Mouse (Mus musculus): ENCODE results near the gene C1galt1.
A peak's percentile ranks its signal among the peaks of the same experiment; 100 is the strongest.

Gene C1galt1

DNA sequence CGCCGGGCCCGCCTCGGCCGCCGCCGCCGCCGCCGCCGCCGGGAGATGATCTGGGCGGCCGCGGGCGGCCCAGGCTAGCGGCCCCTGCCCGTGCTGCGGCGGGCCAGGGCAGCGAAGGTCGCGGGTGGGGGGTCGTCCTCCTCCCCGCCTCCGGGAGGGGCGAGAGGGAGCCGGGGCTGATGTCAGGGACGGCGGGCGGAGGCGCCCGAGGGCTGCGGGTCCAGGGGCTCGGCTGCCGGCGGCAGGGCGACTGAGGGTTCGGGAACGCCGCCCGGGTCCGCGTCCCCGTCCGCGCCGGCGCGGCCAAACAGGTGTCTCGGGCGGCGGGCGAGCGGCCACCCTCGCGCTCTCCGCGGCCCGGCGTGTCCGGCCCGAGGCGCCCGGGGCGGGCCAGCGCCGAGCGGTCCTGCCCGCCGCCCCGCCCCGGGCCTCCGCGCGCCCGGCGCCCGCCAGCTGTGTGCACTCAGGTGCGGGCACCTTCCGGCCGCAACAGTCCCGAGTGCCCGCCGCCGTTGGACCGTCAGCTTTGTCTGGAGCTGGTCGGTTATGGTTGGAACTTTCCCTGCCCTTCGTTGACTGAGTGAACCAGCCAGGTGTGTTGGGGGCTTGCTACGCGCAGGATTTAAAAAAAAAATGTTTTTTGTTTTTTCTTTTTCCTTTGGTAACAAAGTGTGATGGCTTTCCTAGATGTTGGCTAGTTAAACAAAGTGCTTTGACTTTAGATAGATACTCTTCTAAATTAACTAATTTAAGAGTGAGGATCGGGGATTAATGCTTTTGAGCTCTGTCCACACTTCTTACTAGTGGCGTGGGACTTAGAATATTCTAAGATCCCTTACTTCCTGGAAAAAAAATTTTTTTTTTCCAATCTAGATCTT, at the start of gene C1galt1:
Gene C1galt1, plus strand, starts transcription at position 41 of the 878 bp plus-strand sequence.
- peak; percentile 36 for DNase-seq (ENCODE audit: low spot score)

DNA sequence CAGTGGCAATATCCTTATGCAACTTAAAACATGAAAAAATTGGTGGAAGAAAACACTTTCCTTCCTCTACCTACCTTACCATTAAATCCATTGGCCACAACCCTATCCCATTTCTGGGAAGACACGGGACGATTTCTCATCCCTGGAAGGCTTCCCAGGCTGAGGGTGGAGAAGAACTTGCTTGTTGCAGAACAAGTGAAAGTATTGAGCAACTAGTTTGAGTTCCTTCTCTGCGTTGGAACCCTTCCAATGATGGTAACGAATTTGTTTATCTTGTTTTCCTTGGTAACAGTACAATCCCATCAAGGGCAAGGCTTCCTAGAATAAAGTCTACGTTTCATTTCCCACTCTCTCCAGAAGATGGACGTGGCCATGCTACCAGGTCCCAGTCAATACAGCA, 44.7 kb upstream of the C1galt1 start:
- no peak for DNase-seq (ENCODE audit: low spot score)

DNA sequence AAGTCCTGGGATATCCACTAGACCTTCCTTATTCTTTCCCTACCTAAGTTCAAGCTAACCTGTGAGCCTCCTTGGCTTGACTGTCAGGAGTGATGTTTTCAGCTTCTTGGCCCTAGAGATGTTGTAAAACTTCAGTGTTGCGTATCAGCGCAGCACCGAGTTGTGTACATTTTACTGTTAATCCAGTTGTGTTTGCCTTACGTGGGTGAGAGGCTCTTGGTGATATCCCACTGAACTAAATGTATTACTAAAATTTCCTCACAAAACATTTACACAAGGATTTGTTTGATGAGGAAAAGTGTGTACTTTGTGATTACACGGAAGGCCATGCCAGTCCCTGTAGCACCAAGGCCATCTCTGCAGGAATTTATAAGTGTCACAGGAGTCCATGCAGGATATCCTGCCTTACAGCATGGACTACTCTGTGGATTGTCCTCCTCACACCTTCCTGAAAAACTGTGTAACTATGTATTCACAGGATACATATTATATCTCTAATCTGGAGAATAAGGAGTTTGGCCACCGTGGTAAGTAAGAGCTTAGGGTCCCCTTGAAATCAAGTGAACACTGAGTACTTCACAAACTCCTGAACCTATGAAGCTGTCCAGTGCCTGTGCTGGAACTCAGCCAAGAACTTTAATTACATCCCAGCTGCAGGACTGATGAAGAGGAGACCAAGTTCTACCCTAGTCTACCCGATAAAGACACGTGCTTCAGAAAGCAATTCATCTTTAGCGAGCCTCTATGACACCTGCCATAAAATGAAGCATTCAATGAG, 40.7 kb upstream of the C1galt1 start:
- DNase-seq (ENCODE audit: low spot score): no peak

DNA sequence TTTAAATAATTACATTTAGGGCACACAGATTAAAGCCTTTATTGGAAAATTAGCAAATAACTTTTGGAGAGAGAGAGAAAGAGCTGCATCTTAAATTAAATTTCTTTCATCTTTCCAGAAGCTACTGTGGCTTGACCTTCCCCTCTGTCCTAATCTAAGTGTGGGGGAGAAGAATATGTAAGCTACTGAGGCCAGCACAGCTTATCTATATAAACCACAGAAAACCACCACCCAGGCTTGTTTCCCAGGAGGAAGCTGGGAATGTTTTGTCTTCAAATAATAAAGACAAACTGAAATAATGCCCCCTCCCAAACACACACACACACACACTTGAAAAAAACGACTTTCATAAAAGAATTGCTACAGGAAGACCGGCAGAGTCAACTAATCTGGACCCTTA, 30.5 kb upstream of the C1galt1 start:
- DNase-seq (ENCODE audit: low spot score): no peak

DNA sequence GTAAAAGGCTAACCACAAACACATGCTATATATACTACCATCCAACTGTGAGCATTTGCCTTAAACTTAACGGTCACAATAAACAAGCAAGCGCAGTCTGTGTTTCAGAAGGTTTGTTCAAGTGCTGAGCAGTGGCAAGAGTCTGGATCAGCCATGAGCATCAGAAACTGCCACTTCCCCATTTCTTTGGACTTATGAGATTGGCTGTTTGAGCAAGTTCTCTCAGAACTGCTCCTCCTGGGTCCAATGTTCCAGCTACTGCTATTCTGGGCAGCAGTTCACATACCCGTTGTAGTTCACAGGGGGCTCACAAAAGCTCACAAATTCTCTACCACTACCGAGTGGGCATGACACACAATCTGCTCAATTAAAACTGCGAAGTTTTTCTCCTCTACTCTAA, 28.4 kb upstream of the C1galt1 start:
- no peak for DNase-seq (ENCODE audit: low spot score)

DNA sequence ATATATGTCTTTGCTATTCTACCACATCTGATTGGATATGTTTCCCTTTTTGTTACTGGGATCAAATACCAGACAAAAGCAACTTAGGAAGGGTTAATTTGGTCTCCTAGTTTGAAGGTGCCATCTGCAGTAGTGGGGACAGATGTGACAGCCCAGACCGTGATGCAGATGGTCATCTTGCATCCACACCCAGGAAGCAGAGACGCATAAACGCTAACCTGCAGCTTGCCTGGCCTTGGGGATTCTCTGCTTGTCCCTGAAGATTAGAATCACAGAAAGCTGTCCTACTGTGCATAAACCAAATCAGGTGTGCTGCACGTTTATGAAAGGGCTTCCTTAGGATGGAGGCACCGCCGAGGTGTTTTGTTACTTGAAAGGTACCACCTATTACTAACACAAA, 22.0 kb upstream of the C1galt1 start:
- DNase-seq (ENCODE audit: low spot score): no peak

DNA sequence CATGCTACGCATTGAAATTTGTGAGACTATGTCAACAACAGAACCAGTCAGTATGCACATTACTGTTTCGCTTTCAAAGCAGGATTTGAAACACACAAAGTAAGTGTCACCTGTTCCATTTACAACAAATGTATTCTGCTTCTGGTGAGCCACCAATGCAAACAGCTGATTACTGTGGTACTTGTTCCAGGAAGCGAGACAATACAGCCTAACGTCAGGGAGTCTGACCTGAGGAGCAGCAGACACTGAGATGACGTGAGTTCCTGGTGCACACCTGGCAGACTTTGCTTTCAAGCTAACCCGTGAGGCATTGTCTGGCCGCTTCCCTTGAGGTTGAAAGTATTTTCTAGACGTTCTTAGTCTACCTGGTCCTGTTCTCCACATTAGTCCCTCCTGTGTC, 13.8 kb upstream of the C1galt1 start:
- DNase-seq (ENCODE audit: low spot score): no peak

DNA sequence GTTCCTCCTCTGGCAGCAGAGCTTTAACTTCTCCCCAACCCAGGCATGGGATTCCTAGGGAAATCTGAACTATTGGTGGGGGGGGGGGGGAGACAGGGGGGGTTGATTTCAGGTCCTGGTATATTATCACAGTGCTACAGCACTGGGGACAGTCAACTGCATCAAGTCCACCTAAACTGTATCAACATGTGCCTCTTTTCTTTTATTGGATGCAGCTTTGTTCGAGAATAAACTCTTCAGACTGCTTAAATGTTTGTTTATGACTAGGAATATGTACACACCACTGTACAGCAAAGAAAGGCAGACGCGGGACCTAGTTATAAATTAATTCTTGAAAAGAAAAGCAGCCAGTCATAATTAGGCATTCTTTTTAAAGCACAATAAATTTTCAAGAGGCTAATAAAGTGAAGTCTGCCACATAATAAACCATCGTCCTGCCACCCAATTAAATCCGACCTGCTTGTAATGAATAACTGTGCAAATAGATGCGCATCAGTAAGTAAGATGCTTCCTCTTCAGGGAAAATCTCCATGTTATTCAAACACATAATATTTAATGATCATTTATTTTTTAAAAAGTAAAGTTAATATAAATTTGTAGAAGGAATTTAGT, 12.0 kb upstream of the C1galt1 start:
- no peak for DNase-seq (ENCODE audit: low spot score)

DNA sequence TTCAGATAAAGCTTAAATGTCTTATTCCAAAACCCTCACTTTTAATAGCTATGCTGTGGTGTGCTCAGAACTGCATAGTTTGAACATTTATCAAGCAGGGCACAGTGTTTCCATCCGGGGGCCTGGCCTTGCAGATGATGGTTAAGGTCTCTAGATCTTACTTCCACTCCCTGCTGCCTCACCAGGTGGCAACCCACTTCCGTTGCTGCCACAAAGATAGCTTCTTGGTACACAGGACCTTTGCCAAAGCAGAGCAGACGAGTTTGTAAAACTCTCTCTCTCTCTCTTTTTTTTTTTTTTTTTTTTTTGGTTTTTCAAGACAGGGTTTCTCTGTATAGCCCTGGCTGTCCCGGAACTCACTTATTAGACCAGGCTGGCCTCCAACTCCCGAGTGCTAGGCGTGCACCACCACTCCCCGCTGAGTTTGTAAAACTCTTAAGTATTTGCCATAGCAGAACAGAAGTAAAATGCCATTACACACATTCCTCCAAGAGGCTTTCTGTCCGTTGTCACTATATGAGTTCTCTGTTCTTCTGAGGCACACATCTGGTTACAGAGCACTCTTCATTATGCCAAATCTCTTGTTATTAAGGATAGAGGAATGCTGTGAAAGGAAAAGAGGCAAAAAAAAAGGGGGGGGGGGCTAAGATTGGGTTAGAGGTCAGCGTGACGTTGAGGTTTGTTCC, 773 bp upstream of the C1galt1 start:
- no peak for DNase-seq (ENCODE audit: low spot score)

DNA sequence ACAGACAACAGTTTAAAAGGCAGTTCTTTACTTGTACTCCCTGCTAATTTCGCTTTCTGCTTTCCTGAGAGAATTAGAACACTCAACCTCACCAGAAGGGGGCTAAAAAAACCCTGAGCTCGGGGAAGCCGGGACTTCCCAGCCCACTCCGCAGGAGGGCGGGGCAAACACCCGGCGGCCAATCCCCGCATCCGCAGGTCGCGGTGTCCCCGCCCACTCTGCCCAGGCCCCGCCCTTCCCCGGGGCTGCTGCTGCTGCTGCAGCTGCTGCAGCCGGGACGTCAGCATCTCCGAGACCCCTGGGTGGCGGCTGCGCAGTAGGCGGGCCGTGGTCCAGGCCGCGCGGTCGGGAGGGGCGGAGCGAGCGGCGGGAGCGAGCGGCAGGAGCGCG, 235 bp upstream of the C1galt1 start:
- DNase-seq (ENCODE audit: low spot score): peak; percentile 93

DNA sequence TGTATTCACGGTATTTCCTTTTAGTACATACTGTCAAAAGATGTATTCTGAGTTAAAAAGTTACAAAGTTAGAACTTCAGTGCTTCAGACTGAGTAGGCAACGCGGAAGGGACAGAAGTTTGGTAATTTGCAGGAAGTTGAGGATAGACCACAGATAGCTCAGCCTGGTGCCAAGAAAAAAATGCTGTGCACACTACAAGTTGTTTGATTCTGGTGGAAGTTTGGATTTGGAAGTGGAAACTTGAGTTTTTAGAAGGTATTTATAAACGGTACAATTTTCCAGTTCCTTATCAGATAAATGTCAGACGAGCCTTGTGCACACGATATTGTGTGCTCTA, 1.0 kb downstream of the C1galt1 start:
- DNase-seq (ENCODE audit: low spot score): peak; percentile 12

DNA sequence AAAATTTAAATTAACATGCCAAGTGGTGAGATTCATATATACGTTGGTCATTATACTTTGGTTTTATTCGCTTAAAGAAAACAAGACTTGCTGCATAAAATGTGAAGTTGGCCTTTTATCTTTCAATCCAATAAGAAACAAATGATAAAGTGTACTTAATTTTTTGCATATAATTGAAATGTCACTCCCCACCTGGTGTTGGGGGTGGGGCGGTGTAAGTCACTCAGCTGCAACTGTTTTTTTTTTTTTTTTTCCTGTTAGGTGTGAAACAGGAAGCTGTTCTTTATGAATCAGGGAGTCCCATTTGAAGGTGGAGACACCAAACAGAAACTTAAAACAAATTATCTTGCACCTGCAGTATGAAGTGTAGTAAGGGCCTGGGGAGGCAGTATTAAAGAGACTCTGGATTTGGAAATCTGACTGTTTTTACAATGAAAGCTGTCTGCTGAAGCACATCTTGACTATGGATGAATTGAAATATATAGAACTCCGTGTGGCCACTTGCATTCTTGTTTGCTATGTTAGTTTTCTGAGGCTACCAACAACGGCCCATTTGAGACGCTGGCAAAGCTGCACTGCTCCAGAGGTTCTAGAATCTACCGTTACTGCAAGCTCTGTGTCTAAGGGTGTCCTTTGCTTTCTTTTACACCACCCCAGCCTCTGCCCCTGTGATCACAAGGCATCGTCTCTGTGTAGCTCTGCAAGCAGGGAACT, 2.2 kb downstream of the C1galt1 start:
- DNase-seq (ENCODE audit: low spot score): no peak

DNA sequence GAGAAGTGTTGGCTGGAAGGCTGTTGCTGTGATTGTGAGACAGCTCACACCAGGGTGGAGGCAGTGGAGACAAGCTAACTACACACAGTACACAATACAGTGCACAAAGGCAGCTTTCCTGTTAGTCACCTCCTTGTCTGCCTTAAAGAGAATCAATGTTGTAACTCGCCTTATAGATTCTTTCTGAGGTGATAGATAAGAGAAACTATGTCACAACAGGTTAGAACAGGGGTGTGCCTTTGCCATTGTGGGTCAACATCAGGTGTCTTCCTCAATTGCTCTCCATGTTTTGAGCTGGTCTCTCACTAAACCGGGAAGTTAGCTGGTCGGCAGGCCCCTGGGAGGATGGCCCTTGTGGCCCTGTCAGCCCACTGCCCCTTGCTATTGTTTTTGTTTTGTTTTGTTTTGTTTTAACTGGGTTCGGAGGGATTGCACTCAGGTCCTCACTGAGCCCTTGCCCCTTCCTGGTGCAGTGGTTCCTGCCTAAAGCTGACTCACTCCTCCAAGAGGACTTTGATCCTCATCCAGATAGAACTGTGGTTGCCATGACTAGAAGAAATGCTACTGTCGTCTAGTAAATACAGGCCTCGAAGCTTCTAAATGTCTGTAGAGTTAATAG, 3.4 kb downstream of the C1galt1 start:
- no peak for DNase-seq (ENCODE audit: low spot score)

DNA sequence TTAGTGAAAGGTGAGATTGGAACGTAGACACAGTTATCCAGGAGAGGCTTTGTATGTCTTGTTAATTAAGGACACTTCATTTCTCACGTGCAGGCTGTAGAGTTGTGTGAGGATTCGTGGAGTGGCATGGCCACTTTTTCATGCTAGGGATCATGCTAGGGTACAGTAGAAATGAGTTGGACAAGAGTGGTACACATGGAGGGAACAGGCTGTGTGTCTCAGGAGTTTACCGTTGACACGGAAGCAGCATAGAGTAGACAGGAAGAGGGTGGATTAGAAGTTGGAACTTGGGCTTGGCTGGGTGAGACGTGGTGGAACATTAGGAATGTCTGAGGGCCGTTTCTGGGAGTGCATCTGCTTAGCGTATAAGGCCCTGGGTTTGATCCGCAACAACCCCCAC, 4.1 kb downstream of the C1galt1 start:
- DNase-seq (ENCODE audit: low spot score): no peak

DNA sequence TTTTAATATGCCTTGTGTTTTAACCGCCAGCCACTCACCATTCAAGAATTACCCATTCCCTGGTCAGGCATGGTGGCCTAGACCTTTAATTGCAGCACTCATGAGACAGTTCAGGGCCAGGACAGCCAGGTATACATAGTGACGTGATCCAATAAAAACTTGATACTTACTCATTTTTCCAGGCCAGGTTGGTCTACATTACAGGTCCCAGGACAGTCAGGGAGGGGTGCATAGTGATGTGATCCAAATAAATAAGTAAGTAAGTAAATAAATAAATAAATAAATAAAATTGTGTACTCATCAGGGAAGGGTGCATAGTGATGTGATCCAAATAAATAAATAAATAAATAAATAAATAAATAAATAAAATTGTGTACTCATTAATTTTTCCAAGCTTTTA, 6.4 kb downstream of the C1galt1 start:
- DNase-seq (ENCODE audit: low spot score): no peak

DNA sequence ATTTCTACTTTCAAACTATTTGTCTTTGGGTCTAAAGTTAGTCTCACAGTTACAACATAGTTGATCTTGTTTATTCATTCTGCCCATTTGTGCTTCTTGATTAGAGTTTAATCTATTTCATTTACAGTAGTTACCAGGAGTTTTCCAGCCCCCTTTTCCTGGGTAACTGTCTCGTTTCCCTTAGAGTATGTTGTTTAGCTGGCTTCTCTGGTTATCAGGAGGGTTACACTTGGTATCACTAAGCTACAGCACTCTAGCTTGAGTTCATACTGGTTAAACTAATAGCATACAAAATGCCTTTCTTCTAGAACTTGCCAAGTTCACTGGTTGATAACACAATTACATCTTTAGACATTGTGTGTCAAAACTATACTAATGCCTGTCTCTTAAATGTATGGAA, 8.3 kb downstream of the C1galt1 start:
- DNase-seq (ENCODE audit: low spot score): no peak

DNA sequence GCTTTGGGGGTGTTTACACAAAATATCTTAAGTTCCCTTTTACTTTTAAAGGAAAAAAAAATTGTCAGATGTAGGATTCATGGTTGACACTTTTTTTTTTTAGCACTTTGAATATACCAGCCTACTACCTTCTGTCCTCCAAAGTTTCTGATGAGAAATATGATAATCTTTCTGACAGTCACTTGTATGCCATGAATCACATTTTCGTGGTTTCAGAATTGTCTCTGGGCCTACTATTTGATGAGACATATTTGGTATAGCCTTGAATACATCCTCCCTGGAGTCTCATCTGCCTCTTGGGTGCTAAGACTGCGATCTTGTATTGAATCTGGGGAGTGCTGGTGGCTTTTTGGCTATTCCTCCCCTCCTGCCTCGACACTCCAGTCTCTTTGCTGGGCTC, 8.8 kb downstream of the C1galt1 start:
- no peak for DNase-seq (ENCODE audit: low spot score)

DNA sequence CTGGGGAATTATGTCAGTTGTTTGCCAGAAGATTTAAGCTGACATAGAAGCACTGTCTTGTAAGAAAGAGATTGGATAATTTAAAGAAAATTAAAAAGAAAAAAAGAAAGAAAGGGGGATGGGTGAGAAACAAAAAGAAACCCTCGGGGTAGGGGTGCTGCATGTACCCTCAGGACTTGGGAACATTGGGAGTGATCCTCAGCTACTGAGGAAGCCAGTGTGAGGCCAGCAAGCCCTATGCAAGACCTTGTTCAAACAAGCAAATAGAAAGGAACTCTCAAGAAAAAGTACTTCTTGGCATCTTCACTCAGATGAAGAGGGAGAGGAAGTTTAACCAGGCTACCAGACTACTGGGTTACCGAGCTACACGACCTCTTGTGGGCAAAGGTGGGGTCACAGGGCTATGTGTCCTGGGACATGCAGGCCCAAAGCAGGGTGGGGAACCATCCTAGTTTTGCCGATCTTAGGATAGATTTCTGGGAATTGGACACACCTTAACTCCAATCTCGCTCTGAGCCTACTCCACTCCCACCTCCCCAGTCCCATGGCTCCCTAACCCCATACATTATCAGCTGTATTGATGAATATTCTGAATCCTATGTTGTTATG, 12.1 kb downstream of the C1galt1 start:
- no peak for DNase-seq (ENCODE audit: low spot score)

DNA sequence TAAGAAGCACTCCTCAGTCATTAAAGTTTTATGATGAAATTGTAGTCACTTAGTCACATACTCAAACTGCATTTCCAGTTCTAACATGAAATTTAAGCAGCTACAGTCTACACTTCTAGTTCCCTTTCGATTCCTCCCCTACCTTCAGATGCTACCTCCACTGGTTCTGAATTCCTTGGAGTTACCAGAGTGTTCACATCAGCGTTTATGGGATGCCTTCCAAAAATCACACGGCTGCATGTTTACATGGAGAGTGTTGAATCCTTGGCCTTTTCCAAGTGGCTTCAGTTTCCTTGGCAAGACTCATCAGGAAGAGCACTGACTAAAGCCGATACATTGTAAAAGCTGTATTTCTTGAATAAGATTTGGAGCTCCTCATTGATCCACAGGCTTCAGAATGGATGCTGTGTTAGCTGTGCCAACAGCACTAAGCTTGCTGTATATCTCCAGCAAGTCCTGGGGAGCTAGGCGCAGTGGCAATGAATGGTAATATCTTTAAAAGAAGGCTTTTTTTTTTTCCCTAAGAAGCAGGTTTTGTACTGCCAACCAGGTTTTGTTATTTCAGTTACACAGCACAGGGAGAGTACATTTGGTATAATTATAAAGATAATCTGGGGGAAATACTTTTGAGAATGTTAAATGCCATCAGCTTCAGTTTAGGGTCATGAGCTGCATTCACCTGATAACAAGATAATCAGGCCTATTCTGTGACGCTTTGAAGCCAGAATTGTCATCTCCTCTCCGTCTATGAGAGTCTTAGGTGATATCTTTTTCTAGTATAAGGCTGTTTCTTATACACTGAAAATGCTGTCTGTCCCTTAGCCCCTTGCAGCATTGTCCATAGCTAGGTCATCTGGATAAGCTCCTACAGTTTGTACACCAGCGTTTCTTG, 13.0 kb downstream of the C1galt1 start:
- no peak for DNase-seq (ENCODE audit: low spot score)

DNA sequence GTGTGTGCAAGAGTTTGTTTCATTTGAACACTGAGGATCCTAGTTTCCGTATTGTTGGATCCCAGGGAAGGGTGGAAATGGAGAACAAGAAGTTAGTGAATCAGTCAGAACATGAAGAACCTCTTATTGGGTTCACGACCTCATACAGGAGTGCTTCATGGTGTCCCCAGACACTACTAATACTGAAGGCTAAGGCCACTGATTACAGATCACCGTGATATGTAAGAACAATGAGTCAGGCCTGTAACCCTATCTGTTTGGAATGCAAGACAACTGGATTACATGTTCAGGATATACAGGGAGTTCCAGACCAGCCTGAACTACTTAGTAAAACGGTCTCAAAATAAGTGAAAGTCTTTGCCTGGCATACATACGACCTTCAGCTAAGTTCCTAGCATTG, 13.9 kb downstream of the C1galt1 start:
- no peak for DNase-seq (ENCODE audit: low spot score)

Data from embryo, embryonic 10 days (tissue).